Mouse (Mus musculus): ENCODE data around the gene Ckm. TPM values are rescaled to one million over a fixed set of nuclear protein-coding genes. Genes with fewer than 3 reads are reported as not detected.

The Ckm gene
- polyA plus RNA-seq, 1 experiment from 2014 or later, result 732 TPM

- 84% methylated on average over 4 of the region's 4 CpGs for WGBS
- Histone ChIP-seq H3K36me3 (ENCODE audit: control insufficient read depth, insufficient read depth, low read length) (peaks cover 1% of the 10 kb centered on the region; the same call in 1 of the 2 replicates), H3K4me1 (ENCODE audit: control insufficient read depth, insufficient read depth, low read length) (peaks cover 5% of the 10 kb centered on the region; the same call in 1 of the 2 replicates), H3K9me3 (ENCODE audit: control insufficient read depth, low read length) (peaks cover 7% of the 10 kb centered on the region; the same call in 1 of the 2 replicates), H3K9ac (ENCODE audit: low read depth, low read length) (no peak overlapping the region), H3K27me3 (replicated peaks; ENCODE audit: control insufficient read depth, insufficient read depth, low read length) (peaks cover 49% of the 10 kb centered on the region), H3K4me3 (ENCODE audit: low read depth, low read length) (no peak overlapping the region), H3K4me2 (ENCODE audit: low read depth, low read length) (no peak overlapping the region), H3K27ac (replicated peaks; ENCODE audit: low read depth, low read length) (no peak overlapping the region)
- no peak for ATAC-seq (ENCODE audit: low read depth)
- no peak for DNase-seq (ENCODE audit: low spot score)
Measured at GRCm38 (mm10) chr7:19400946-19401345, 3.6 kb upstream of the Ckm start.

- ATAC-seq (ENCODE audit: low read depth) (no peak), DNase-seq (ENCODE audit: low spot score) (no peak)
- peaks cover 5% of the 10 kb centered on the region; the same call in 1 of the 2 replicates for H3K4me1 ChIP-seq (ENCODE audit: control insufficient read depth, insufficient read depth, low read length)
- H3K9ac ChIP-seq (ENCODE audit: low read depth, low read length), result no peak overlapping the region
- H3K36me3 ChIP-seq (ENCODE audit: control insufficient read depth, insufficient read depth, low read length), result no peaks in the 10 kb centered on the region
- no peak overlapping the region for H3K4me2 ChIP-seq (ENCODE audit: low read depth, low read length)
- peaks cover 49% of the 10 kb centered on the region for H3K27me3 ChIP-seq (replicated peaks; ENCODE audit: control insufficient read depth, insufficient read depth, low read length)
- no peak overlapping the region for H3K27ac ChIP-seq (replicated peaks; ENCODE audit: low read depth, low read length)
- WGBS, result 79% methylated on average over 8 of the region's 9 CpGs
- peaks cover 7% of the 10 kb centered on the region; the same call in 1 of the 2 replicates for H3K9me3 ChIP-seq (ENCODE audit: control insufficient read depth, low read length)
- H3K4me3 ChIP-seq (ENCODE audit: low read depth, low read length), result no peak overlapping the region
Measured at GRCm38 (mm10) chr7:19402535-19403112, 2.0 kb upstream of the Ckm start.

- Histone ChIP-seq H3K9ac (ENCODE audit: low read depth, low read length) (peak within 1 kb of the TSS; percentile 60), H3K4me3 (ENCODE audit: low read depth, low read length) (peak within 1 kb of the TSS; percentile 58), H3K36me3 (ENCODE audit: control insufficient read depth, insufficient read depth, low read length) (no peaks in the 10 kb centered on the region), H3K27me3 (replicated peaks; ENCODE audit: control insufficient read depth, insufficient read depth, low read length) (peaks cover 49% of the 10 kb centered on the region), H3K9me3 (ENCODE audit: control insufficient read depth, low read length) (peaks cover 7% of the 10 kb centered on the region; the same call in 1 of the 2 replicates), H3K4me2 (ENCODE audit: low read depth, low read length) (peak within 1 kb of the TSS; percentile 95), H3K4me1 (ENCODE audit: control insufficient read depth, insufficient read depth, low read length) (peaks cover 5% of the 10 kb centered on the region; the same call in 1 of the 2 replicates), H3K27ac (replicated peaks; ENCODE audit: low read depth, low read length) (no peak within 1 kb of the TSS)
- 1% methylated on average over 38 of the region's 62 CpGs for whole genome bisulfite sequencing
- DNase-seq (ENCODE audit: low spot score) (peak; percentile 87), ATAC-seq (ENCODE audit: low read depth) (peak; percentile 66)
Measured at GRCm38 (mm10) chr7:19403731-19404296, 762 bp upstream of the Ckm start, which contains the start of gene Klc3. TSS of gene Klc3 (minus strand) at chr7:19404104.

- Histone ChIP-seq H3K36me3 (ENCODE audit: control insufficient read depth, insufficient read depth, low read length) (no peaks in the 10 kb centered on the region), H3K27ac (replicated peaks; ENCODE audit: low read depth, low read length) (no peak overlapping the region), H3K4me3 (ENCODE audit: low read depth, low read length) (no peak overlapping the region), H3K27me3 (replicated peaks; ENCODE audit: control insufficient read depth, insufficient read depth, low read length) (peaks cover 38% of the 10 kb centered on the region), H3K4me1 (ENCODE audit: control insufficient read depth, insufficient read depth, low read length) (no peaks in the 10 kb centered on the region; the same call in 1 of the 2 replicates), H3K9ac (ENCODE audit: low read depth, low read length) (peak overlapping the region; percentile 14; the same call in 1 of the 2 replicates), H3K4me2 (ENCODE audit: low read depth, low read length) (peak overlapping the region; percentile 49), H3K9me3 (ENCODE audit: control insufficient read depth, low read length) (peaks cover 7% of the 10 kb centered on the region; the same call in 1 of the 2 replicates)
- ATAC-seq (ENCODE audit: low read depth) (0 out of 2 replicates have a peak, but pooled peaks have one; percentile 20), DNase-seq (ENCODE audit: low spot score) (peak; percentile 61)
- 3% methylated on average over 18 of the region's 19 CpGs for WGBS
Measured at GRCm38 (mm10) chr7:19405417-19405816, 841 bp downstream of the Ckm start.

GRCm38 (mm10) chr7:19409753-19410152, 5.2 kb downstream of the Ckm start:
- Histone ChIP-seq H3K4me1 (ENCODE audit: control insufficient read depth, insufficient read depth, low read length) (no peaks in the 10 kb centered on the region), H3K9me3 (ENCODE audit: control insufficient read depth, low read length) (peaks cover 4% of the 10 kb centered on the region; the same call in 1 of the 2 replicates), H3K9ac (ENCODE audit: low read depth, low read length) (no peak overlapping the region), H3K4me2 (ENCODE audit: low read depth, low read length) (no peak overlapping the region), H3K27me3 (replicated peaks; ENCODE audit: control insufficient read depth, insufficient read depth, low read length) (peaks cover 6% of the 10 kb centered on the region), H3K27ac (replicated peaks; ENCODE audit: low read depth, low read length) (0 out of 2 replicates have a peak overlapping the region, but pooled peaks have one; percentile 23), H3K36me3 (ENCODE audit: control insufficient read depth, insufficient read depth, low read length) (no peaks in the 10 kb centered on the region), H3K4me3 (ENCODE audit: low read depth, low read length) (no peak overlapping the region)
- DNase-seq (ENCODE audit: low spot score) (peak; percentile 26), ATAC-seq (ENCODE audit: low read depth) (peak; percentile 60)
- 39% methylated on average over 6 of the region's 6 CpGs for WGBS

GRCm38 (mm10) chr7:19410766-19411344, 6.3 kb downstream of the Ckm start:
- H3K4me1 ChIP-seq (ENCODE audit: control insufficient read depth, insufficient read depth, low read length), result no peaks in the 10 kb centered on the region
- 80% methylated on average over 10 of the region's 11 CpGs for WGBS
- peaks cover 4% of the 10 kb centered on the region; the same call in 1 of the 2 replicates for H3K9me3 ChIP-seq (ENCODE audit: control insufficient read depth, low read length)
- H3K36me3 ChIP-seq (ENCODE audit: control insufficient read depth, insufficient read depth, low read length), result no peaks in the 10 kb centered on the region
- ATAC-seq (ENCODE audit: low read depth) (no peak), DNase-seq (ENCODE audit: low spot score) (peak; percentile 20)
- H3K4me2 ChIP-seq (ENCODE audit: low read depth, low read length), result no peak overlapping the region
- H3K27me3 ChIP-seq (replicated peaks; ENCODE audit: control insufficient read depth, insufficient read depth, low read length), result no peaks in the 10 kb centered on the region
- no peak overlapping the region for H3K27ac ChIP-seq (replicated peaks; ENCODE audit: low read depth, low read length)
- no peak overlapping the region for H3K9ac ChIP-seq (ENCODE audit: low read depth, low read length)
- no peak overlapping the region for H3K4me3 ChIP-seq (ENCODE audit: low read depth, low read length)

- 78% methylated on average over 4 of the region's 5 CpGs for WGBS
- H3K27me3 ChIP-seq (replicated peaks; ENCODE audit: control insufficient read depth, insufficient read depth, low read length), result peaks cover 2% of the 10 kb centered on the region; the same call in 1 of the 2 replicates
- H3K36me3 ChIP-seq (ENCODE audit: control insufficient read depth, insufficient read depth, low read length), result no peaks in the 10 kb centered on the region
- no peak overlapping the region for H3K27ac ChIP-seq (replicated peaks; ENCODE audit: low read depth, low read length)
- no peaks in the 10 kb centered on the region for H3K4me1 ChIP-seq (ENCODE audit: control insufficient read depth, insufficient read depth, low read length)
- peaks cover 4% of the 10 kb centered on the region; the same call in 1 of the 2 replicates for H3K9me3 ChIP-seq (ENCODE audit: control insufficient read depth, low read length)
- DNase-seq (ENCODE audit: low spot score), result no peak
- H3K9ac ChIP-seq (ENCODE audit: low read depth, low read length), result no peak overlapping the region
- no peak overlapping the region for H3K4me2 ChIP-seq (ENCODE audit: low read depth, low read length)
- H3K4me3 ChIP-seq (ENCODE audit: low read depth, low read length), result no peak overlapping the region
- no peak for ATAC-seq (ENCODE audit: low read depth)
Measured at GRCm38 (mm10) chr7:19411783-19412182, 7.2 kb downstream of the Ckm start.

- H3K27ac ChIP-seq (replicated peaks; ENCODE audit: low read depth, low read length), result no peak overlapping the region
- H3K4me1 ChIP-seq (ENCODE audit: control insufficient read depth, insufficient read depth, low read length), result no peaks in the 10 kb centered on the region
- no peak overlapping the region for H3K4me2 ChIP-seq (ENCODE audit: low read depth, low read length)
- no peak overlapping the region for H3K4me3 ChIP-seq (ENCODE audit: low read depth, low read length)
- no peak overlapping the region for H3K9ac ChIP-seq (ENCODE audit: low read depth, low read length)
- H3K27me3 ChIP-seq (replicated peaks; ENCODE audit: control insufficient read depth, insufficient read depth, low read length), result peaks cover 2% of the 10 kb centered on the region; the same call in 1 of the 2 replicates
- 88% methylated on average over 3 of the region's 3 CpGs for WGBS
- no peak for DNase-seq (ENCODE audit: low spot score)
- peaks cover 4% of the 10 kb centered on the region; the same call in 1 of the 2 replicates for H3K9me3 ChIP-seq (ENCODE audit: control insufficient read depth, low read length)
- no peaks in the 10 kb centered on the region for H3K36me3 ChIP-seq (ENCODE audit: control insufficient read depth, insufficient read depth, low read length)
- no peak for ATAC-seq (ENCODE audit: low read depth)
Measured at GRCm38 (mm10) chr7:19413525-19413924, 8.9 kb downstream of the Ckm start.

Data from embryonic facial prominence, embryonic 14.5 days (tissue).